Mouse (Mus musculus): Measurements from ENCODE around the gene Olfr943.

Olfr943 gene

GRCm38 (mm10) chr9:39166004-39166403 is at the start of gene Olfr943:
TSS of gene Olfr943 (plus strand) at chr9:39166304.
- DNase-seq (ENCODE audit: low spot score): no peak

GRCm38 (mm10) chr9:39127326-39127725 is 38.8 kb upstream of the Olfr943 start:
- no peak for DNase-seq (ENCODE audit: low spot score)

GRCm38 (mm10) chr9:39127831-39128230 is 38.3 kb upstream of the Olfr943 start, which contains the start of gene Olfr27:
TSS of gene Olfr27 (plus strand) at chr9:39128131.
- no peak for DNase-seq (ENCODE audit: low spot score)

GRCm38 (mm10) chr9:39152401-39152800 is 13.7 kb upstream of the Olfr943 start:
- DNase-seq (ENCODE audit: low spot score): no peak

DNA sequence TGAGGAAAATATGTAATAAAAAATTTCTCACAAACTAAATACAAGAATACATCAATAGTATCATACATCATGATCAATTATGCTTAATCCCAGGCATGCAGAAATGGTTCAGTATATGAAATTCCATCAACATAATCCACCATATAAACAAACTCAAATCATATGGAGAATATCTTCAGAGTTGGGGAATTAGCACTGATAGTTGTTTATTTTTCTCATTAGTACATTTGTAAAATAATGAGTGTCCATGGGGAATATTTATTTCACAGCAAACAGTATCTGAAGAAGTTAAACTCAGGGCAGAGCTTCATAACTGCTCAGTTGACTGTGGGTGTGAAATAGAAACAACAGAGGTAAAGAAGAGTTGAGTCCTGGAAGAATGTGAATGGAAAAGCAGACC is 35.5 kb downstream of the Olfr943 start, which contains the start of gene Olfr944:
Gene Olfr944 (plus strand): TSS at position 301 of the 400 bp plus-strand sequence.
- DNase-seq (ENCODE audit: low spot score): no peak
